Mouse (Mus musculus): ENCODE measurements at regions not wholly inside any gene's neighbourhood (a gene's known extent, or its start where the extent isn't known, plus 50 kb on each side); places are given as distances from the start of the nearest gene placed in this dataset.
A peak's percentile ranks its signal among the peaks of the same experiment; 100 is the strongest.

DNA sequence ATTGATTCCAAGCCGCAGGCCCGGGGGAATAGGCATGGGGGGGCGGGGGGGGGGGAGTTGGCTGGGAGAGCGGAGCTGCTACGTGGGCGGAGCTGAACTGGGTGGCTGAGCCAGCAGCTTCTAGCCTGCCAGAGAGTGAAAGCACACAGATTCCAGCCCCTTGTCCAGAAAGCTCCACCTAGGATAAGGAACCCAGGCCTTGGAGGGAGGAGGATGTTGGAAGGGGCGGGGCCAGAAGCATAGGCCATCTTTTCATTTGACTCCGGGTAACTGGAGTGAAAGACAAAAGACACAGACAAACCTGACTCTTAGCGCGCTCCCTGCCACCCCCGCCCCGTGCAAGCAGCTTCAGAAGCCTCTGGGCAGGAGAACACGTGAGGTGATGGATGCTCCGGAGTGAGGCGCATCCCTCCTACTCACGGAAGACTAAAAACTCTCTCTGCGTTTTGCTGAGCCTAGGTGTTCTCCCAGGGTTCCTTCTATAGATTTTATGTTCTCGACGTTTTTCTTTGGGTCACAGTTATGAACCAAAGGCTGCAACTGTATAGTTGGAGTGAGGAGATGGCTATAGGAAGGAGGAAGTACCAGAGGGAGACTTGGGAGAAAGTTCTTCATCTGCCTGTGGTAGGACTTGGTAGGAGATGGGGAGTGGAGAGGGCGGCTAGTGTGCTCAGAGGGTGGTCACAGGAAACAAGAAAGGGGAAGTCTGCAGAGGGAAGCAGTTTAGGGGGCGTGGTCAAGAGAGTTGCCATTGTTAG is 84.8 kb upstream of the Mafb start:
- H3K36me3 ChIP-seq (ENCODE audit: control insufficient read depth, insufficient read depth, low read length): no peaks in the 10 kb centered on the region
- peak overlapping the region; percentile 50 for H3K4me2 ChIP-seq (ENCODE audit: low read length)
- peaks cover 17% of the 10 kb centered on the region for H3K4me1 ChIP-seq (replicated peaks; ENCODE audit: control insufficient read depth, insufficient read depth, low read length)
- WGBS: 1% methylated on average over 21 of the region's 21 CpGs
- H3K27ac ChIP-seq (ENCODE audit: low read depth): peak overlapping the region; percentile 74
- no peaks in the 10 kb centered on the region for H3K27me3 ChIP-seq (replicated peaks; ENCODE audit: control insufficient read depth, insufficient read depth, low read length)
- ATAC-seq (replicated peaks; ENCODE audit: low FRiP score, low TSS enrichment, low read depth): peak; percentile 93
- H3K4me3 ChIP-seq (ENCODE audit: low read depth, low read length): peak overlapping the region; percentile 32
- peak overlapping the region; percentile 33 for H3K9ac ChIP-seq (ENCODE audit: low read length)
- DNase-seq (ENCODE audit: low spot score): peak; percentile 85
- no peaks in the 10 kb centered on the region for H3K9me3 ChIP-seq (ENCODE audit: control insufficient read depth, low read length)

GRCm38 (mm10) chr2:160452239-160452530 is 85.3 kb upstream of the Mafb start:
- Histone ChIP-seq H3K9ac (ENCODE audit: low read length) (peak overlapping the region; percentile 33; the same call in 1 of the 2 replicates), H3K4me1 (replicated peaks; ENCODE audit: control insufficient read depth, insufficient read depth, low read length) (peaks cover 15% of the 10 kb centered on the region), H3K27ac (ENCODE audit: low read depth) (peak overlapping the region; percentile 74), H3K9me3 (ENCODE audit: control insufficient read depth, low read length) (no peaks in the 10 kb centered on the region), H3K27me3 (replicated peaks; ENCODE audit: control insufficient read depth, insufficient read depth, low read length) (no peaks in the 10 kb centered on the region), H3K4me3 (ENCODE audit: low read depth, low read length) (peak overlapping the region; percentile 32; the same call in 1 of the 2 replicates), H3K4me2 (ENCODE audit: low read length) (peak overlapping the region; percentile 50), H3K36me3 (ENCODE audit: control insufficient read depth, insufficient read depth, low read length) (no peaks in the 10 kb centered on the region)
- DNase-seq (ENCODE audit: low spot score) (no peak), ATAC-seq (replicated peaks; ENCODE audit: low FRiP score, low TSS enrichment, low read depth) (no peak)
- 23% methylated on average over 6 of the region's 6 CpGs for WGBS

DNA sequence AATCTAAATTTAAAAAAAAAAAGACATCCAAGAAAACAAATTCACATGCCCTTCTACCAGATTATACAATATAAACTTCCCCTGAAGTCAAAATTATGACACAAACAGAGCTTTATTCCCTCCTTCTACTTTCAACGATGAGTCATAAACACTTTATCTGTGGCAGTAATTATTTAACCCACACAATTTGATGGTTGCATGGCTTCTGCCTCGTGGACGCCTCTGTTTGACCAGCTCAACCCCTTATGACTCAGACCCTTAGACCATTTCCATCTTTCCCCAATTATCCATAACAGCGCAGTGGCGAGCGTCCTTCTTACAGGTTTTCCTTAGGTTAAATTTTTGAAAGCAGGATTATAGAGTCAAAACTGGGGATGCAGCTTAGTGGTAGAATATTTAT is 85.9 kb upstream of the Mafb start:
- 74% methylated on average over 6 of the region's 6 CpGs for WGBS

GRCm38 (mm10) chr2:160455617-160456016 is 88.8 kb upstream of the Mafb start:
- DNase-seq (ENCODE audit: low spot score) (no peak), ATAC-seq (replicated peaks; ENCODE audit: low FRiP score, low TSS enrichment, low read depth) (no peak)
- Histone ChIP-seq H3K36me3 (ENCODE audit: control insufficient read depth, insufficient read depth, low read length) (no peaks in the 10 kb centered on the region), H3K9me3 (ENCODE audit: control insufficient read depth, low read length) (no peaks in the 10 kb centered on the region), H3K4me2 (ENCODE audit: low read length) (no peak overlapping the region), H3K9ac (ENCODE audit: low read length) (no peak overlapping the region), H3K4me1 (replicated peaks; ENCODE audit: control insufficient read depth, insufficient read depth, low read length) (peaks cover 12% of the 10 kb centered on the region), H3K27me3 (replicated peaks; ENCODE audit: control insufficient read depth, insufficient read depth, low read length) (no peaks in the 10 kb centered on the region), H3K27ac (ENCODE audit: low read depth) (no peak overlapping the region), H3K4me3 (ENCODE audit: low read depth, low read length) (no peak overlapping the region)
- WGBS: 74% methylated on average over 10 of the region's 10 CpGs

More for the DNA sequence above, 85.9 kb upstream of the Mafb start:
- ATAC-seq (replicated peaks; ENCODE audit: low FRiP score, low TSS enrichment, low read depth) (no peak), DNase-seq (ENCODE audit: low spot score) (no peak)
- Histone ChIP-seq H3K4me2 (ENCODE audit: low read length) (no peak overlapping the region), H3K36me3 (ENCODE audit: control insufficient read depth, insufficient read depth, low read length) (no peaks in the 10 kb centered on the region), H3K4me1 (replicated peaks; ENCODE audit: control insufficient read depth, insufficient read depth, low read length) (peaks cover 14% of the 10 kb centered on the region), H3K9me3 (ENCODE audit: control insufficient read depth, low read length) (no peaks in the 10 kb centered on the region), H3K27ac (ENCODE audit: low read depth) (no peak overlapping the region), H3K9ac (ENCODE audit: low read length) (no peak overlapping the region), H3K4me3 (ENCODE audit: low read depth, low read length) (no peak overlapping the region), H3K27me3 (replicated peaks; ENCODE audit: control insufficient read depth, insufficient read depth, low read length) (no peaks in the 10 kb centered on the region)

DNA sequence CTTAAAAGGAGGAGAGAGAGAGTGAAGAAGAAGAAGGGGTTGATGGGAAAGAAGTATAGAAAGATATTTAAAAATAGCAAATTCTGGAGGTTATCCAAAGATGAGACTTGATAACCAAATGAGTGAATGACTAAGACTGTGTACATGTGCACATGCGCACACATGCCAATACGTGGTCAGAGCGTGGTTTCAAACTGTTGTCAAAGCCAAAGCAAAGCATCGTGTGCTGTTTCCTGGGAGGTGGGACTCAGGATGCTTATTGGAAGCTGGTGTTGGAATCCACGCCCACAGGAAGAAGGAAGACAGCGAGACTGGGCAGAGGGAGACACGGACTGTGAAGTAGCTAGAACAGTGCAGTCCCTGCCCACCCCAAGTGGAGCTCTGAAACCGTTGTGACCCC is 89.8 kb upstream of the Mafb start:
- Histone ChIP-seq H3K4me3 (ENCODE audit: low read depth, low read length) (no peak overlapping the region), H3K27me3 (replicated peaks; ENCODE audit: control insufficient read depth, insufficient read depth, low read length) (no peaks in the 10 kb centered on the region)
- WGBS: 83% methylated on average over 8 of the region's 8 CpGs

DNA sequence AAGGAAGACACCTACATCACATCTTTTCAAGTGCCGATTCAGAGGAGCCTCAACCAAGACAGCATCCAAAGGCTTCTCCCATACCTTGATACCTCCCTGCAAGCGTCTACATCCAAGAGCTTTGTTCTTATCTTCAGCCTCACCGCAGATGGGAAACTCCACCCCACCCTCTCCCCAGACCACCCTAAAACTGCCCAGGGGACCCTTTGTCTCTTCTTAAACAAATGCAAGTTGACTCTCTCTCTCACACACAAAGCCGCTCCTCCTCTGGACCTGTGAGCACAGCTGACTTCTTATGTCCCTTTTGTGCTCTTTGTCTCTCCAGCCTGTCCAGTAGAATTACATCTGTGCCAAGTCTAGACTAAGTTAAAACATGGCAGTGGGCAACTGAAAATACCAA is 104.7 kb upstream of the Mafb start:
- H3K9ac ChIP-seq (ENCODE audit: low read length): no peak overlapping the region
- ATAC-seq (replicated peaks; ENCODE audit: low FRiP score, low TSS enrichment, low read depth) (no peak), DNase-seq (ENCODE audit: low spot score) (no peak)
- no peaks in the 10 kb centered on the region for H3K36me3 ChIP-seq (ENCODE audit: control insufficient read depth, insufficient read depth, low read length)
- WGBS: 79% methylated on average over 4 of the region's 4 CpGs
- H3K27ac ChIP-seq (ENCODE audit: low read depth): no peak overlapping the region
- H3K4me2 ChIP-seq (ENCODE audit: low read length): no peak overlapping the region
- H3K4me3 ChIP-seq (ENCODE audit: low read depth, low read length): no peak overlapping the region
- H3K4me1 ChIP-seq (replicated peaks; ENCODE audit: control insufficient read depth, insufficient read depth, low read length): no peaks in the 10 kb centered on the region; the same call in 1 of the 2 replicates
- no peaks in the 10 kb centered on the region for H3K9me3 ChIP-seq (ENCODE audit: control insufficient read depth, low read length)
- no peaks in the 10 kb centered on the region for H3K27me3 ChIP-seq (replicated peaks; ENCODE audit: control insufficient read depth, insufficient read depth, low read length)

More for the DNA sequence above, 89.8 kb upstream of the Mafb start:
- DNase-seq (ENCODE audit: low spot score) (no peak), ATAC-seq (replicated peaks; ENCODE audit: low FRiP score, low TSS enrichment, low read depth) (no peak)
- H3K36me3 ChIP-seq (ENCODE audit: control insufficient read depth, insufficient read depth, low read length): no peaks in the 10 kb centered on the region
- peaks cover 4% of the 10 kb centered on the region; the same call in 1 of the 2 replicates for H3K4me1 ChIP-seq (replicated peaks; ENCODE audit: control insufficient read depth, insufficient read depth, low read length)
- H3K9ac ChIP-seq (ENCODE audit: low read length): no peak overlapping the region
- no peak overlapping the region for H3K4me2 ChIP-seq (ENCODE audit: low read length)
- H3K9me3 ChIP-seq (ENCODE audit: control insufficient read depth, low read length): no peaks in the 10 kb centered on the region
- no peak overlapping the region for H3K27ac ChIP-seq (ENCODE audit: low read depth)

- WGBS: 92% methylated on average over 3 of the region's 3 CpGs
- no peak overlapping the region for H3K4me2 ChIP-seq (ENCODE audit: low read length)
- H3K9ac ChIP-seq (ENCODE audit: low read length): no peak overlapping the region
- no peak overlapping the region for H3K27ac ChIP-seq (ENCODE audit: low read depth)
- no peaks in the 10 kb centered on the region; the same call in 1 of the 2 replicates for H3K4me1 ChIP-seq (replicated peaks; ENCODE audit: control insufficient read depth, insufficient read depth, low read length)
- no peak overlapping the region for H3K4me3 ChIP-seq (ENCODE audit: low read depth, low read length)
- H3K36me3 ChIP-seq (ENCODE audit: control insufficient read depth, insufficient read depth, low read length): no peaks in the 10 kb centered on the region
- ATAC-seq (replicated peaks; ENCODE audit: low FRiP score, low TSS enrichment, low read depth) (no peak), DNase-seq (ENCODE audit: low spot score) (no peak)
- H3K27me3 ChIP-seq (replicated peaks; ENCODE audit: control insufficient read depth, insufficient read depth, low read length): no peaks in the 10 kb centered on the region
- H3K9me3 ChIP-seq (ENCODE audit: control insufficient read depth, low read length): no peaks in the 10 kb centered on the region
Measured at GRCm38 (mm10) chr2:160476181-160476580, 109.3 kb upstream of the Mafb start.

- Histone ChIP-seq H3K36me3 (ENCODE audit: control insufficient read depth, insufficient read depth, low read length) (no peaks in the 10 kb centered on the region), H3K4me3 (ENCODE audit: low read depth, low read length) (no peak overlapping the region), H3K9ac (ENCODE audit: low read length) (no peak overlapping the region), H3K9me3 (ENCODE audit: control insufficient read depth, low read length) (no peaks in the 10 kb centered on the region), H3K4me2 (ENCODE audit: low read length) (no peak overlapping the region), H3K4me1 (replicated peaks; ENCODE audit: control insufficient read depth, insufficient read depth, low read length) (no peaks in the 10 kb centered on the region), H3K27ac (ENCODE audit: low read depth) (no peak overlapping the region), H3K27me3 (replicated peaks; ENCODE audit: control insufficient read depth, insufficient read depth, low read length) (no peaks in the 10 kb centered on the region)
- DNase-seq (ENCODE audit: low spot score): no peak
- ATAC-seq (replicated peaks; ENCODE audit: low FRiP score, low TSS enrichment, low read depth): no peak
- WGBS: 49% methylated on average over 7 of the region's 7 CpGs
Measured at GRCm38 (mm10) chr2:160479240-160479639, 112.4 kb upstream of the Mafb start.

- Histone ChIP-seq H3K27ac (ENCODE audit: low read depth) (no peak overlapping the region), H3K36me3 (ENCODE audit: control insufficient read depth, insufficient read depth, low read length) (no peaks in the 10 kb centered on the region), H3K9me3 (ENCODE audit: control insufficient read depth, low read length) (no peaks in the 10 kb centered on the region), H3K4me3 (ENCODE audit: low read depth, low read length) (no peak overlapping the region), H3K9ac (ENCODE audit: low read length) (no peak overlapping the region), H3K27me3 (replicated peaks; ENCODE audit: control insufficient read depth, insufficient read depth, low read length) (no peaks in the 10 kb centered on the region), H3K4me1 (replicated peaks; ENCODE audit: control insufficient read depth, insufficient read depth, low read length) (no peaks in the 10 kb centered on the region; the same call in 1 of the 2 replicates), H3K4me2 (ENCODE audit: low read length) (no peak overlapping the region)
- 88% methylated on average over 5 of the region's 5 CpGs for WGBS
- no peak for ATAC-seq (replicated peaks; ENCODE audit: low FRiP score, low TSS enrichment, low read depth)
- no peak for DNase-seq (ENCODE audit: low spot score)
Measured at GRCm38 (mm10) chr2:160485097-160485496, 118.2 kb upstream of the Mafb start.

Measured in intestine, embryonic 14.5 days (tissue).